Comparison of ENCODE assay signal across 8 mouse cellular contexts in genomic region chr17:70850996-70851991, GRCm38 (mm10). TPM values are rescaled to one million over a fixed set of nuclear protein-coding genes. Genes with fewer than 3 reads are reported as not detected.
A peak's percentile ranks its signal among the peaks of the same experiment; 100 is the strongest.
DNase-seq lines count a peak whose midpoint lies in the region; ATAC-seq and TF ChIP-seq lines count a peak whose summit lies in the region.

No protein-coding gene starts in this region.

- H3K4me2 ChIP-seq in heart, embryonic 11.5 days, result peak overlapping the region; percentile 98
- H3K4me2 ChIP-seq in kidney, embryonic 14.5 days (replicated peaks; ENCODE audit: low read depth, low read length), result peak overlapping the region; percentile 75

- TF ChIP-seq CTCF in C2C12 (IDR thresholded peaks at IDR 0.05; ENCODE audit: control insufficient read depth, insufficient read depth, insufficient read length), result no peak

- no peaks in the 10 kb centered on the region for H3K27me3 ChIP-seq in C2C12 (ENCODE audit: control insufficient read depth, insufficient read depth, insufficient read length)
- H3K27me3 ChIP-seq in embryonic facial prominence, embryonic 10.5 days (replicated peaks; ENCODE audit: low read depth, poor library complexity, severe bottlenecking), result no peaks in the 10 kb centered on the region
- H3K27me3 ChIP-seq in heart, embryonic 11.5 days (ENCODE audit: control insufficient read depth, insufficient read depth, low read length), result no peaks in the 10 kb centered on the region
- no peaks in the 10 kb centered on the region for H3K27me3 ChIP-seq in kidney, embryonic 14.5 days (ENCODE audit: control insufficient read depth, insufficient read depth, low read length)

- H3K36me3 ChIP-seq in C2C12 (ENCODE audit: control insufficient read depth, insufficient read depth), result peaks cover 10% of the 10 kb centered on the region
- peaks cover 3% of the 10 kb centered on the region for H3K36me3 ChIP-seq in embryonic facial prominence, embryonic 10.5 days (replicated peaks)
- no peaks in the 10 kb centered on the region for H3K36me3 ChIP-seq in heart, embryonic 11.5 days (ENCODE audit: control insufficient read depth, insufficient read depth, low read length)
- peaks cover 2% of the 10 kb centered on the region; the same call in 1 of the 2 replicates for H3K36me3 ChIP-seq in kidney, embryonic 14.5 days (ENCODE audit: control insufficient read depth, insufficient read depth, low read length)

- H3K4me1 ChIP-seq in embryonic facial prominence, embryonic 10.5 days, result peaks cover 47% of the 10 kb centered on the region
- H3K4me1 ChIP-seq in heart, embryonic 11.5 days (ENCODE audit: control insufficient read depth, insufficient read depth, low read length), result no peaks in the 10 kb centered on the region
- peaks cover 14% of the 10 kb centered on the region for H3K4me1 ChIP-seq in kidney, embryonic 14.5 days (ENCODE audit: control insufficient read depth, insufficient read depth, low read length)

- peak; percentile 17 for ATAC-seq in activated CD4-positive, CD25-positive, alpha-beta regulatory T cell, adult 4 months
- ATAC-seq in heart, embryonic 11.5 days (replicated peaks; ENCODE audit: insufficient number of reproducible peaks, low FRiP score, low TSS enrichment), result peak; percentile 72
- ATAC-seq in kidney, embryonic 14.5 days (ENCODE audit: low FRiP score, low TSS enrichment), result peak; percentile 73

- peak overlapping the region; percentile 98 for H3K27ac ChIP-seq in embryonic facial prominence, embryonic 10.5 days (replicated peaks)
- peak overlapping the region; percentile 95 for H3K27ac ChIP-seq in heart, embryonic 11.5 days (ENCODE audit: low read depth, low read length)
- H3K27ac ChIP-seq in kidney, embryonic 14.5 days (ENCODE audit: low read depth, low read length), result peak overlapping the region; percentile 98

- DNase-seq in embryonic facial prominence, embryonic 10.5 days (ENCODE audit: low spot score), result peak; percentile 92
- DNase-seq in lung, postnatal 10 days, result peak; percentile 90
- DNase-seq in ovary, adult 18-20 months (ENCODE audit: low spot score), result peak; percentile 81
- peak; percentile 86 for DNase-seq in urinary bladder, adult 2 months (ENCODE audit: low spot score)

- peaks cover 51% of the 10 kb centered on the region for H3K79me3 ChIP-seq in C2C12 (ENCODE audit: low read depth)

- H3K9me3 ChIP-seq in embryonic facial prominence, embryonic 10.5 days, result no peaks in the 10 kb centered on the region
- H3K9me3 ChIP-seq in heart, embryonic 11.5 days (replicated peaks; ENCODE audit: control insufficient read depth, low read length), result no peaks in the 10 kb centered on the region
- H3K9me3 ChIP-seq in kidney, embryonic 14.5 days (ENCODE audit: control insufficient read depth, low read length), result no peaks in the 10 kb centered on the region

- peak overlapping the region; percentile 79 for H3K4me3 ChIP-seq in C2C12 (ENCODE audit: insufficient read depth, poor library complexity, severe bottlenecking)
- H3K4me3 ChIP-seq in embryonic facial prominence, embryonic 10.5 days, result peak overlapping the region; percentile 89
- peak overlapping the region; percentile 66 for H3K4me3 ChIP-seq in heart, embryonic 11.5 days (ENCODE audit: low read depth, low read length)
- H3K4me3 ChIP-seq in kidney, embryonic 14.5 days (ENCODE audit: low read length), result peak overlapping the region; percentile 45

- whole genome bisulfite sequencing in embryonic facial prominence, embryonic 10.5 days, result under 1% methylated on average over 54 of the region's 54 CpGs
- WGBS in heart, embryonic 11.5 days (ENCODE audit: insufficient replicate concordance), result under 1% methylated on average over 51 of the region's 54 CpGs
- WGBS in kidney, embryonic 14.5 days, result under 1% methylated on average over 53 of the region's 54 CpGs

- peaks cover 65% of the 10 kb centered on the region for H3K79me2 ChIP-seq in C2C12 (ENCODE audit: control insufficient read depth, insufficient read depth)

- peak overlapping the region; percentile 81 for H3K9ac ChIP-seq in heart, embryonic 11.5 days (ENCODE audit: low read depth, low read length)
- peak overlapping the region; percentile 70 for H3K9ac ChIP-seq in kidney, embryonic 14.5 days (ENCODE audit: low read depth, low read length)

- H3ac ChIP-seq in C2C12 (ENCODE audit: control insufficient read depth, insufficient read length, low read depth), result peak overlapping the region; percentile 92

TF ChIP-seq in C2C12, 6 proteins besides CTCF, POLR2A, EP300 and RAD21:
- TF ChIP-seq MAX (IDR thresholded peaks at IDR 0.05) (peak; percentile 57), USF1 (IDR thresholded peaks at IDR 0.05; ENCODE audit: low read depth) (no peak), FOSL1 (IDR thresholded peaks at IDR 0.05; ENCODE audit: insufficient read depth, low read length, poor library complexity, severe bottlenecking) (no peak), MYOD1 (IDR thresholded peaks at IDR 0.05; ENCODE audit: control insufficient read depth, insufficient read length, low read depth) (no peak), CEBPB (IDR thresholded peaks at IDR 0.05; ENCODE audit: low read depth) (peak; percentile 68), MYOG (IDR thresholded peaks at IDR 0.05; ENCODE audit: control insufficient read depth, extremely low read depth, insufficient read length) (no peak)

RNA-seq across cellular contexts. Expression of gene Tgif1, which starts 2.1 kb away (rescaled TPM):
- polyA plus RNA-seq in C2C12 (2012; fragmentation: generic; extraction: Trizol), result 46.7 TPM
- polyA plus RNA-seq in activated CD4-positive, CD25-positive, alpha-beta regulatory T cell, adult 4 months (2017; shearing (Covaris generic)), result 10 to 100 TPM; 38.4 to 58.2 TPM
- 110 and 112 TPM in 2 replicates for polyA plus RNA-seq in embryonic facial prominence, embryonic 10.5 days (2016; fragmentation: Nextera tagmentation; extraction: Ambion mirVana)
- polyA plus RNA-seq in heart, embryonic 11.5 days (2014; fragmentation: Nextera tagmentation; extraction: Ambion mirVana), result 27.1 and 31.5 TPM in 2 replicates
- polyA plus RNA-seq in kidney, embryonic 14.5 days (2014; fragmentation: Nextera tagmentation; extraction: Ambion mirVana), result 82.8 and 88.6 TPM in 2 replicates
- 77.2 and 79.5 TPM in 2 replicates for polyA plus RNA-seq in urinary bladder, adult 2 months (2012; rRNA removed)

Comparison
In these comparisons a context has a peak if more than half of its experiments do, and no peak if none do; other contexts are left out.
1. Peak in every context shown above with its lines: DNase-seq, ATAC-seq, H3K4me3 ChIP-seq and H3K27ac ChIP-seq.
2. ATAC-seq: peak in every context shown above with its lines; median percentile 73 in kidney, embryonic 14.5 days; 72 in heart, embryonic 11.5 days; 17 in activated CD4-positive, CD25-positive, alpha-beta regulatory T cell, adult 4 months.